Mouse (Mus musculus) liver, adult (tissue): ENCODE results near the gene Slc5a6.

Experiments used
- GATA4 ChIP-seq: IDR thresholded peaks from 2 replicates; pipeline ENCODE4 v1.6.1; 2014; ENCODE audit warnings: mild to moderate bottlenecking, low read length; ENCODE audit not compliant: insufficient replicate concordance

Gene Slc5a6

GRCm38 (mm10) chr5:31048763-31049641, at the start of gene Slc5a6:
Gene Slc5a6, minus strand, starts transcription at chr5:31048924.
- no peak for TF ChIP-seq GATA4

- TF ChIP-seq GATA4: no peak
Observed at GRCm38 (mm10) chr5:31095711-31096480, 47.2 kb upstream of the Slc5a6 start.

GRCm38 (mm10) chr5:31094799-31095691, 46.3 kb upstream of the Slc5a6 start:
- TF ChIP-seq GATA4: no peak

- TF ChIP-seq GATA4: no peak
Observed at GRCm38 (mm10) chr5:31094100-31094798, 45.5 kb upstream of the Slc5a6 start.

GRCm38 (mm10) chr5:31093151-31094041, 44.7 kb upstream of the Slc5a6 start:
- TF ChIP-seq GATA4: peak; percentile 22; the same call in 1 of the 2 replicates

- no peak for TF ChIP-seq GATA4
Observed at GRCm38 (mm10) chr5:31092231-31092975, 43.7 kb upstream of the Slc5a6 start.

- TF ChIP-seq GATA4: no peak
Observed at GRCm38 (mm10) chr5:31087131-31087530, 38.4 kb upstream of the Slc5a6 start.

GRCm38 (mm10) chr5:31086606-31087005, 37.9 kb upstream of the Slc5a6 start:
- no peak for TF ChIP-seq GATA4

GRCm38 (mm10) chr5:31083949-31084348, 35.2 kb upstream of the Slc5a6 start:
- TF ChIP-seq GATA4: no peak

GRCm38 (mm10) chr5:31082935-31083625, 34.4 kb upstream of the Slc5a6 start:
- no peak for TF ChIP-seq GATA4

GRCm38 (mm10) chr5:31082355-31082754, 33.6 kb upstream of the Slc5a6 start:
- no peak for TF ChIP-seq GATA4

- no peak for TF ChIP-seq GATA4
Observed at GRCm38 (mm10) chr5:31081386-31081785, 32.7 kb upstream of the Slc5a6 start.
